Mouse (Mus musculus) forebrain, embryonic 16.5 days (tissue): Measurements from ENCODE around the gene Homez. TPM values are rescaled to one million over a fixed set of nuclear protein-coding genes. Genes with fewer than 3 reads are reported as not detected.

Experiments
- ATAC-seq: fragments of 200-750 bp; cut with Nextera tagmentation; 2 replicates; pipeline ENCODE4 v1.8.0; 2017; ENCODE audit warnings: mild to moderate bottlenecking, moderate library complexity
- H3K27ac ChIP-seq: fragments of 300-500 bp; sonication (generic); 2 replicates; pipeline ENCODE4 v1.5.1; 2014; ENCODE audit warnings: low read length, control low read depth
- H3K27me3 ChIP-seq: fragments of 300-500 bp; sonication (generic); replicated peaks from 2 replicates; pipeline ENCODE4 v1.6.1; 2014; ENCODE audit warnings: low read length; ENCODE audit not compliant: control insufficient read depth, insufficient read depth
- H3K36me3 ChIP-seq: fragments of 300-500 bp; sonication (generic); 2 replicates; pipeline ENCODE4 v1.6.1; 2014; ENCODE audit not compliant: control insufficient read depth, insufficient read depth
- H3K4me1 ChIP-seq: fragments of 300-500 bp; sonication (generic); replicated peaks from 2 replicates; pipeline ENCODE4 v1.6.1; 2014; ENCODE audit warnings: low read length; ENCODE audit not compliant: control insufficient read depth, insufficient read depth
- H3K4me2 ChIP-seq: fragments of 300-500 bp; sonication (generic); 2 replicates; pipeline ENCODE4 v1.6.1; 2014; ENCODE audit warnings: mild to moderate bottlenecking, low read length, control low read depth
- H3K4me3 ChIP-seq: fragments of 300-500 bp; sonication (generic); replicated peaks from 2 replicates; pipeline ENCODE4 v1.5.1; 2014; ENCODE audit warnings: mild to moderate bottlenecking, low read length, control low read depth
- H3K9ac ChIP-seq: fragments of 300-500 bp; sonication (generic); replicated peaks from 2 replicates; pipeline ENCODE4 v1.6.1; 2014; ENCODE audit warnings: low read depth, low read length, control low read depth
- H3K9me3 ChIP-seq: fragments of 300-500 bp; sonication (generic); 2 replicates; pipeline ENCODE4 v1.6.1; 2016; ENCODE audit warnings: low read length; ENCODE audit not compliant: control insufficient read depth
- WGBS: fragments of 180-500 bp; shearing (Covaris S2); extraction: QIAGEN DNeasy Blood & Tissue Kit; methylation state at CpG from one replicate; pipeline ENCODE4 v1.1.7; 2014; 5-methylcytosine and 5-hydroxymethylcytosine counted together
- polyA plus RNA-seq: library from polyadenylated mRNA; unstranded; fragments of >200 nt; fragmentation: Nextera tagmentation; extraction: Ambion mirVana; gene quantifications from 2 replicates; pipeline ENCODE4 v1.2.1, GENCODE M21; 2015

Homez gene
- polyA plus RNA-seq, 1 experiment from 2014 or later = 12.1 TPM

DNA sequence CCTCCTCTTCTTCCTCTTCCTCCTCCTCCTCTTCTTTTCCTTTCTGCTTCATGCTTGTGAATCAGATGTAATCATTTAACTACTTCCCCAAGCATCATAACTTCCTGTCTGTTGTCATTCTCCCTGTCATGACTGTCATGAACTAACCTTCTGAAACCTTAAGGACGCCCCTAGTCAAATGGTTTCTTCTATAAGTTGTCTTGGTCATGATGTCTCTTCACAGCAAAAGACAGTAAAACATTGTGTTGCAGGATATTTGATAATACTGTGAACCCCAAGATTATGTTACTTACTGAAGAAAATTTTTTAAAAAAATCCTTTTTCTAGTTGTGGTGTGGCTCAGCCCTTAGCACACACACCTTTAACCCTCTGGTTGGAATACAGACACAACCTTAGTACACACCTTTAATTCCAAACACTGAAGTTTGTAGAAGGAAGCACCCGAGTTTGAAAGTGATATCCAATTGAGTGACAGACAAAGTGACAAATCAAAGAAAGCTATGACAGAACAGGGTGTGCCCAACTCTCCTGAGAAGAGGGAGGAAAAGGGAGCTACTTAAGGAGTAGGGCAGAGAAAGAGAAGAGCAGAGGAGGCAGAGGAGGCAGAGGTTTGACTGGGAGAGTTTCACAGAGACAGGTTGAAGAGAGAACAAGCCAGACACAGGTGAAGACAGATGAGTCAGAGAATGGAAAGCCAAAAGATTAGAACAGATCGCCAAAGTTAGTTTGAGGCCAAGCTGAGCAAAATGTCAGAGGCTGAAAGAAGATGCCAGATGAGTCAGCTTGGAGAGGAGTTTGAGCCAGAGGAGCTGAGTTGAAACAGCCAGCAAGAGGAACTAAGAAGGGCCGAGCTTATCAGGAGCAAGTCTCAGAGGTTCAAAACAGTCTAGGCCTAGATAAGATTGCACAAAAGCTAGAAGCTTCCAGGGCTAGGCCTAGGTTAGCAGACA is 61.8 kb downstream of the Homez start:
- Histone ChIP-seq H3K27ac (no peak overlapping the region), H3K9me3 (no peaks in the 10 kb centered on the region), H3K4me3 (no peak overlapping the region), H3K4me2 (no peak overlapping the region), H3K4me1 (no peaks in the 10 kb centered on the region), H3K36me3 (no peaks in the 10 kb centered on the region), H3K27me3 (no peaks in the 10 kb centered on the region), H3K9ac (no peak overlapping the region)
- WGBS = 78% methylated on average over 4 of the region's 4 CpGs
- ATAC-seq = no peak

DNA sequence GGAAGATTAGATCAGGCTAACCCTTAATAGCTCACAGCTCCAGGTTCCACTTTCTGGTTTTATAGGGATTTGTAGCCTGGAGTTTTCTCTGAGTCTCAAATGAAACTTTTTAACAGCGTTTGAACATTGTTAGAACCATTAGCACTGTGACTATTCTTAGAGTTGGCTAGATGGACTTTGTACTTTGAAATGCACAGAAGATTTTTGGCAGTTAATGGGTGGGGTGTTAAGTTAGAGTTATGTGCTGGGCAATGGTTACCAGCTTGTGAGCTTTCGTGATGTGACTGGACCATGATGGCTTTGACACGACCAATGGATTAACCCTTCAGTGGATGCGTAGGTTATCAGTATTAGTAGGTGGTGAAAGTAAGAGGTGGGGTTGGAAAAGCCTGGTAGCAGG is 64.6 kb downstream of the Homez start:
- Histone ChIP-seq H3K4me1 (no peaks in the 10 kb centered on the region), H3K9ac (no peak overlapping the region), H3K9me3 (no peaks in the 10 kb centered on the region), H3K4me2 (no peak overlapping the region), H3K36me3 (no peaks in the 10 kb centered on the region), H3K4me3 (no peak overlapping the region), H3K27me3 (no peaks in the 10 kb centered on the region), H3K27ac (no peak overlapping the region)
- ATAC-seq = no peak
- 93% methylated on average over 4 of the region's 4 CpGs for WGBS

Other genes with a start within 250 kb of the Homez start
- not detected in 2 replicates for gene Psmb11, start 249.5 kb downstream of the Homez start, polyA plus RNA-seq
- gene Gm17606, start 230.0 kb downstream of the Homez start, polyA plus RNA-seq = 1.4 TPM in 1 of 2 replicates, not detected in the other
- gene Cdh24, start 229.6 kb downstream of the Homez start, polyA plus RNA-seq = 5.1 and 8.1 TPM in 2 replicates
- gene 1700123O20Rik, start 184.7 kb downstream of the Homez start, polyA plus RNA-seq = 72.8 and 76.3 TPM in 2 replicates
- 141 and 150 TPM in 2 replicates for gene Acin1, start 184.0 kb downstream of the Homez start, polyA plus RNA-seq
- gene Gm29776, start 172.1 kb downstream of the Homez start, polyA plus RNA-seq = 0.14 and 0.16 TPM in 2 replicates
- gene Cebpe, start 158.8 kb downstream of the Homez start, polyA plus RNA-seq = not detected in 2 replicates
- 8.7 and 8.9 TPM in 2 replicates for gene Slc7a8, start 89.0 kb downstream of the Homez start, polyA plus RNA-seq
- not detected in 2 replicates for gene Rnf212b, start 56.8 kb downstream of the Homez start, polyA plus RNA-seq
- 1.7 and 2.6 TPM in 2 replicates for gene Ppp1r3e, start 6.6 kb upstream of the Homez start, polyA plus RNA-seq
- gene Bcl2l2, start 12.4 kb upstream of the Homez start, polyA plus RNA-seq = 3.5 TPM in 2 replicates
- gene Gm20521, start 12.5 kb upstream of the Homez start, polyA plus RNA-seq = not detected in 2 replicates
- gene Pabpn1, start 21.5 kb upstream of the Homez start, polyA plus RNA-seq = 122 and 150 TPM in 2 replicates
- gene Slc22a17, start 42.2 kb upstream of the Homez start, polyA plus RNA-seq = 128 and 185 TPM in 2 replicates
- 24.2 and 28.7 TPM in 2 replicates for gene Efs, start 55.2 kb upstream of the Homez start, polyA plus RNA-seq
- gene Il25, start 61.7 kb upstream of the Homez start, polyA plus RNA-seq = 0.46 and 0.53 TPM in 2 replicates
- gene Cmtm5, start 65.3 kb upstream of the Homez start, polyA plus RNA-seq = 3.7 and 4.0 TPM in 2 replicates
- gene Myh6, start 96.0 kb upstream of the Homez start, polyA plus RNA-seq = 0.65 and 0.99 TPM in 2 replicates
- not detected in 2 replicates for gene Gm17428, start 106.0 kb upstream of the Homez start, polyA plus RNA-seq
- 6.9 and 7.4 TPM in 2 replicates for gene Myh7, start 123.7 kb upstream of the Homez start, polyA plus RNA-seq
- 58.8 and 61.2 TPM in 2 replicates for gene Ngdn, start 144.5 kb upstream of the Homez start, polyA plus RNA-seq
- 21.5 and 32.9 TPM in 2 replicates for gene Zfhx2, start 221.4 kb upstream of the Homez start, polyA plus RNA-seq
- 55.2 and 56.6 TPM in 2 replicates for gene Thtpa, start 223.8 kb upstream of the Homez start, polyA plus RNA-seq
- gene Ap1g2, start 235.6 kb upstream of the Homez start, polyA plus RNA-seq = 13.3 and 16.5 TPM in 2 replicates
- gene Jph4, start 246.0 kb upstream of the Homez start, polyA plus RNA-seq = 33.6 and 45.1 TPM in 2 replicates